Mouse (Mus musculus) neutrophil, adult 59 days (primary cell): ENCODE results near the gene Smg6. TPM values are rescaled to one million over a fixed set of nuclear protein-coding genes. Genes with fewer than 3 reads are reported as not detected.

Source experiments
- total RNA-seq, 2 experiments: library from RNA; stranded (reverse); gene quantifications; 1 replicate in 1 of 2; 2 replicates in 1 of 2; pipeline ENCODE4 v1.2.4; 2023

Smg6 gene
- total RNA-seq = 10 to 100 TPM; 23.8 to 24.7 TPM

GRCm38 (mm10) chr11:74925577-74926387 lies at the start of gene Smg6, which contains the start of gene Srr:
Smg6 (plus strand) TSS chr11:74925823.
Srr (minus strand) TSS chr11:74925948.

GRCm38 (mm10) chr11:74896901-74897677 lies 28.5 kb upstream of the Smg6 start, which contains the start of gene Sgsm2:
Sgsm2 (minus strand) TSS chr11:74897060.

GRCm38 (mm10) chr11:74897678-74898516 lies 27.7 kb upstream of the Smg6 start, which contains the start of gene Tsr1:
Tsr1 (plus strand) TSS chr11:74898071.

GRCm38 (mm10) chr11:75169405-75170080 lies 243.9 kb downstream of the Smg6 start, which contains the start of gene Hic1:
Hic1 (minus strand) TSS chr11:75169519.

GRCm38 (mm10) chr11:75178672-75179208 lies 253.1 kb downstream of the Smg6 start, which contains the start of gene Ovca2:
Ovca2 (minus strand) TSS chr11:75178835.

GRCm38 (mm10) chr11:75190905-75191441 lies 265.4 kb downstream of the Smg6 start, which contains the start of gene Dph1:
Dph1 (minus strand) TSS chr11:75191241.

GRCm38 (mm10) chr11:75193256-75194071 lies 267.8 kb downstream of the Smg6 start, which contains the start of gene Rtn4rl1:
Rtn4rl1 (plus strand) TSS chr11:75193783.

Other genes starting within 250 kb of the Smg6 start
- gene Pafah1b1, start 201.2 kb upstream of the Smg6 start, total RNA-seq = 10 to 100 TPM; 93.4 to 97.4 TPM
- gene Mettl16, start 155.0 kb upstream of the Smg6 start, total RNA-seq = 10 to 100 TPM in 1 of 2 experiments, 1 to 10 TPM in 1; 9.8 to 11.2 TPM
- gene Mnt, start 94.9 kb upstream of the Smg6 start, total RNA-seq = 10 to 100 TPM; 37.9 to 57.4 TPM
- 1 to 10 TPM; 1.4 to 2.1 TPM for gene Sgsm2, start 28.8 kb upstream of the Smg6 start, total RNA-seq
- gene Tsr1, start 27.8 kb upstream of the Smg6 start, total RNA-seq = 10 to 100 TPM; 12.3 to 13.3 TPM
- 1 to 10 TPM; 5.7 to 7.2 TPM for gene Srr, start 125 bp downstream of the Smg6 start, total RNA-seq
- gene Hic1, start 243.7 kb downstream of the Smg6 start, total RNA-seq = 1 to 10 TPM; 2.8 to 4.3 TPM